Mouse (Mus musculus): ENCODE results near the gene Olfr541. TPM values are rescaled to one million over a fixed set of nuclear protein-coding genes. Genes with fewer than 3 reads are reported as not detected.
"Not testable (repeated sequence)": the region's sequence is repeated elsewhere in the genome, so short reads cannot be mapped to it uniquely, and the experiment has no call there.

The Olfr541 gene
- not detected in 2 replicates for polyA plus RNA-seq (2012; rRNA removed)

DNA sequence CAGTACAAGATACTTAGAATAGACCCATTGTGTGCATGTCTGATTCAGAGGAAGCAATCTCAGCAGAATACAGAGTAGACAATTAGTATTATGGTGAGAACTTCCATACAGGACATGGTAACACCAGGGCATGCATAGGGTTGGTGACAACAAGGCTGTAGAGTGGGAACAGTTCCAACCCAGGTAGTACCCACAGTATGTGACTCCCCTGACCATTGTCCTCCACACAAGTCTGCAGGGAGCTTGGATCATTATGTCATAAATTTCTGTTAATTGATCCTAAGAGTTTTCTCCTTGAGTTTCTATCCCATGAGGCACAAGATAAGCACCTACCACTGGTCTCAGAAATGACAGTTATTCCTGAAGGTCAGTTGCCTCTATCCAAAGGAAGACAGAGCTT is at the start of gene Olfr541:
TSS of gene Olfr541 (plus strand) at position 301 of the 400 bp plus-strand sequence.
- no peak within 1 kb of the TSS for H3K27ac ChIP-seq (ENCODE audit: insufficient read depth, low read length)
- TF ChIP-seq CTCF (IDR thresholded peaks at IDR 0.05; ENCODE audit: borderline replicate concordance, insufficient read depth, low read depth, low read length) (no peak), POLR2A (IDR thresholded peaks at IDR 0.05; ENCODE audit: borderline replicate concordance, insufficient read depth, low read length) (no peak)

DNA sequence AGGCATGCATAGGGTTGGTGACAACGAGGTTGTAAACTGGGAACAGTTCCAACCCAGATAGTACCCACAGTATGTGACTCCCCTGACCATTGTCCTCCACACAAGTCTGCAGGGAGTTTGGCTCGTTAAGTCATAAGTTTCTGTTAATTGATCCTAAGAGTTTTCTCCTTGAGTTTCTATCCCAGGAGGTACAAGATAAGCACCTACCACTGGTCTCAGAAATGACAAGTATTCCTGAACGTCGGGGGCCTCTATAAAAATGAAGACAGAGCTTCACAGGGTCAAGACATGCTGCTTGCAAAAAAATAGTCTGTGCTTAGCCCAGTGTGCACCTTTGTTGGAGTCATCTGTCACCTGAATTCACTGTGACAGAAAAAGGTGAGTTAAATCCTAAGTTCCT is 37.4 kb upstream of the Olfr541 start, which contains the start of gene Olfr539:
TSS of gene Olfr539 (plus strand) at position 301 of the 400 bp plus-strand sequence.
- H3K27ac ChIP-seq (ENCODE audit: insufficient read depth, low read length): no peak within 1 kb of the TSS
- WGBS: 58% methylated on average over 4 of the region's 4 CpGs
- H3K4me3 ChIP-seq (replicated peaks; ENCODE audit: insufficient read depth, low read depth, low read length): no peak within 1 kb of the TSS
- TF ChIP-seq POLR2A (IDR thresholded peaks at IDR 0.05; ENCODE audit: borderline replicate concordance, insufficient read depth, low read length) (no peak), CTCF (IDR thresholded peaks at IDR 0.05; ENCODE audit: borderline replicate concordance, insufficient read depth, low read depth, low read length) (no peak)
- H3K4me1 ChIP-seq (ENCODE audit: control insufficient read depth, insufficient read depth, low read length): no peaks in the 10 kb centered on the region
- DNase-seq: no peak
- no peaks in the 10 kb centered on the region for H3K27me3 ChIP-seq (ENCODE audit: control insufficient read depth, insufficient read depth, low read length)

More for the DNA sequence above, at the start of gene Olfr541:
- Histone ChIP-seq H3K4me1 (ENCODE audit: control insufficient read depth, insufficient read depth, low read length) (no peaks in the 10 kb centered on the region), H3K4me3 (replicated peaks; ENCODE audit: insufficient read depth, low read depth, low read length) (no peak within 1 kb of the TSS), H3K27me3 (ENCODE audit: control insufficient read depth, insufficient read depth, low read length) (no peaks in the 10 kb centered on the region)
- DNase-seq: no peak

DNA sequence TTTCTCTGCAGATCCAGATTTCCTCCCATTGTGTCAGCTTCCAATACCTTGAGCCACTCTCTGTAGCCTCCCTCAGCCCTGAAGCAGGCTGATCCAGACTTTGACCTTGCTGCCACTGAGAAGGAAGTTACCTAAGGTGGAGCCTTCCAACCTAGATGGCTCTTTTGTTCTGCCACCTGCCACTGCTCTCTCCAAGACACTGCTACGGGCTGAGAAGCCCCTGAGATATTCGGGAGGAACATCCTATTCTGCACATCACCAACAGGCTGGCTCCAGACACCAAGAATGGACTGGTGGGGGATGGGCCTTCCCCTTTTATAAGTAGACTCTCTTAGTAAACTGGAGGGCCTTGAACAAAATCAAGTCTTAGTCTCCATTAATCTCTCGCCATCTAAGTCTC is 26.4 kb upstream of the Olfr541 start:
- not testable (repeated sequence) for H3K4me3 ChIP-seq (replicated peaks; ENCODE audit: insufficient read depth, low read depth, low read length); H3K27ac ChIP-seq (ENCODE audit: insufficient read depth, low read length); DNase-seq; H3K27me3 ChIP-seq (ENCODE audit: control insufficient read depth, insufficient read depth, low read length); H3K4me1 ChIP-seq (ENCODE audit: control insufficient read depth, insufficient read depth, low read length)
- WGBS: 72% methylated on average over 3 of the region's 3 CpGs

DNA sequence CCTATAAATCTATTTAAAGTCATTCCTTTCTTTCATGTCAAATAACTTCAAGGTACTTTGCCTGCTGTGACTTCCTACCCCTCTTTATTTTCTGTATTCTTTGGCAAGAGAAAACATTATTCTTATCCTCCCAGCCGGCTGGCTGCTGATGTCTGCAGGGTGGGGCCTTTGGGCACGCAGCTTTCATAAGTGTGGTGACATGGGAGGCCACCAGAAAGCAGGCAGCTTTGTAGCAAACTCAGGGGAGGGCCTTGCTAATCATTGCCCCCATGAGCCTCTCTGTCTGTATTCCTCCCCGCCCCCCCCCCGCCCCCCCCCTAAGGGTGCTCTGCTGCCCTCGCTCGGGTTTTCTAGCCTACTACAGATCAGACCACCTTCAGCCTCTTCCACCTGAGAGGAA is 21.2 kb upstream of the Olfr541 start:
- no peak for DNase-seq
- 1% methylated on average over 5 of the region's 6 CpGs for WGBS
- Histone ChIP-seq H3K27ac (ENCODE audit: insufficient read depth, low read length) (no peak overlapping the region), H3K4me3 (replicated peaks; ENCODE audit: insufficient read depth, low read depth, low read length) (no peak overlapping the region), H3K27me3 (ENCODE audit: control insufficient read depth, insufficient read depth, low read length) (no peaks in the 10 kb centered on the region), H3K4me1 (ENCODE audit: control insufficient read depth, insufficient read depth, low read length) (no peaks in the 10 kb centered on the region)
- TF ChIP-seq CTCF (IDR thresholded peaks at IDR 0.05; ENCODE audit: borderline replicate concordance, insufficient read depth, low read depth, low read length): no peak
- TF ChIP-seq POLR2A (IDR thresholded peaks at IDR 0.05; ENCODE audit: borderline replicate concordance, insufficient read depth, low read length): no peak

DNA sequence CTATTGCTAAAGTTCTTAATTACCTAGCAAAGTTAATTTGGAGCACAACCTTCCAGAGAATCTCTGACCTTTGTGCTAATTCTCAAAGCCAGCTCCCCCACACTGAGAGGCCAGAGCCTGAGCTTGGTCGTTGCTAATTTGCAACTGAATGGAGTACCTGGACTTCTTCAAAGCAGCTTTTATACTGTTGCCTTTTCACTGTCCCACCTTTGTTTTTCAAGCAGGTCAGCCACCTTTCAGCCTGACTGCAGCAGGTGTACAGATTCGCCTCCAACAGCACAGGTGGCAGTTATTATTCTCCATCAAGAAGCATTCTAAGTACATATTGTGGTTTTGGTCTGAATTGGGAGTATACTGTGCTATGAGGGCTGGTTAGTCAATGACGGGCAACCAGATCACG is 17.5 kb upstream of the Olfr541 start:
- 59% methylated on average over 4 of the region's 4 CpGs for WGBS
- H3K4me3 ChIP-seq (replicated peaks; ENCODE audit: insufficient read depth, low read depth, low read length); H3K27me3 ChIP-seq (ENCODE audit: control insufficient read depth, insufficient read depth, low read length); DNase-seq; H3K27ac ChIP-seq (ENCODE audit: insufficient read depth, low read length); H3K4me1 ChIP-seq (ENCODE audit: control insufficient read depth, insufficient read depth, low read length): not testable (repeated sequence)

DNA sequence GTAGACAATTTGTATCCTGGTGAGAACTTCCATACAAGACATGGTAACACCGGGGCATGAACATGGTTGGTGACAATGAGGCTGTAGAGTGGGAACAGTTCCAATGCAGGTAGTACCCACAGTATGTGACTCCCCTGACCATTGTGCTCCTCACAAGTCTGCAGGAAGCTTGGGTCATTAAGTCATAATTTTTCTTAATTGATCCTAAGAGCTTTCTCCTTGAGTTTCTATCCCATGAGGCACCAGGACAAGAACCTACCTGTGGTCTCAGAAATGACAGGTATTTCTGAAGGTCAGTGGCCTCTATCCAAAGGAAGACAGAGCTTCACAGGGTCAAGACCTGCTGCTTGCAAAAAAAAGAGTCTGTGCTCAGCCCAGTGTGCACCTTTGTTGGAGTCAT is 15.4 kb upstream of the Olfr541 start, which contains the start of gene Olfr45:
TSS of gene Olfr45 (plus strand) at position 301 of the 400 bp plus-strand sequence.
- Histone ChIP-seq H3K27me3 (ENCODE audit: control insufficient read depth, insufficient read depth, low read length) (no peaks in the 10 kb centered on the region), H3K4me1 (ENCODE audit: control insufficient read depth, insufficient read depth, low read length) (no peaks in the 10 kb centered on the region), H3K4me3 (replicated peaks; ENCODE audit: insufficient read depth, low read depth, low read length) (no peak within 1 kb of the TSS), H3K27ac (ENCODE audit: insufficient read depth, low read length) (no peak within 1 kb of the TSS)
- DNase-seq: no peak
- TF ChIP-seq CTCF (IDR thresholded peaks at IDR 0.05; ENCODE audit: borderline replicate concordance, insufficient read depth, low read depth, low read length) (no peak), POLR2A (IDR thresholded peaks at IDR 0.05; ENCODE audit: borderline replicate concordance, insufficient read depth, low read length) (no peak)
- WGBS: 81% methylated on average over 1 of the region's 1 CpGs

DNA sequence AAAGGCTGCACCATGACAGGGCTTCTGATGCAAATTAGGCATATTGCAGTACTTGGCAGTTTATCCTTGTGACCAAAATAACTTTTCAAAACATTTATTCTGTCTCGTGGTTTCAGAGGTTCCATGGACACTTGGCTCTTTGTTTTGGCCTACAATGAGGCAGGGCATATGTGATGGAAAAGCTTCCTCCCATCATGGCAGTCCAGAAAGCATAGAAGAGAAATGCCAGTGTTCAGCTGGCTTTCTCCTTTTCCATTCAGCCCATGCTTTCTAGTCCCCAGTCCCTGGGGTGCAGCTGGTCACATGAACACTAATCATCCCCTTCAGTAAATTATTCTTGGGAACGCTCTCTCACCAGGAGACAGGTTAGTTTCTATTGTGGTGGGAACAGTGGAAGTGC is 9.3 kb downstream of the Olfr541 start:
- H3K27me3 ChIP-seq (ENCODE audit: control insufficient read depth, insufficient read depth, low read length): no peaks in the 10 kb centered on the region
- no peak overlapping the region for H3K4me3 ChIP-seq (replicated peaks; ENCODE audit: insufficient read depth, low read depth, low read length)
- TF ChIP-seq CTCF (IDR thresholded peaks at IDR 0.05; ENCODE audit: borderline replicate concordance, insufficient read depth, low read depth, low read length) (no peak), POLR2A (IDR thresholded peaks at IDR 0.05; ENCODE audit: borderline replicate concordance, insufficient read depth, low read length) (no peak)
- no peak for DNase-seq
- H3K27ac ChIP-seq (ENCODE audit: insufficient read depth, low read length): no peak overlapping the region
- H3K4me1 ChIP-seq (ENCODE audit: control insufficient read depth, insufficient read depth, low read length): no peaks in the 10 kb centered on the region
- WGBS: 14% methylated on average over 2 of the region's 2 CpGs

DNA sequence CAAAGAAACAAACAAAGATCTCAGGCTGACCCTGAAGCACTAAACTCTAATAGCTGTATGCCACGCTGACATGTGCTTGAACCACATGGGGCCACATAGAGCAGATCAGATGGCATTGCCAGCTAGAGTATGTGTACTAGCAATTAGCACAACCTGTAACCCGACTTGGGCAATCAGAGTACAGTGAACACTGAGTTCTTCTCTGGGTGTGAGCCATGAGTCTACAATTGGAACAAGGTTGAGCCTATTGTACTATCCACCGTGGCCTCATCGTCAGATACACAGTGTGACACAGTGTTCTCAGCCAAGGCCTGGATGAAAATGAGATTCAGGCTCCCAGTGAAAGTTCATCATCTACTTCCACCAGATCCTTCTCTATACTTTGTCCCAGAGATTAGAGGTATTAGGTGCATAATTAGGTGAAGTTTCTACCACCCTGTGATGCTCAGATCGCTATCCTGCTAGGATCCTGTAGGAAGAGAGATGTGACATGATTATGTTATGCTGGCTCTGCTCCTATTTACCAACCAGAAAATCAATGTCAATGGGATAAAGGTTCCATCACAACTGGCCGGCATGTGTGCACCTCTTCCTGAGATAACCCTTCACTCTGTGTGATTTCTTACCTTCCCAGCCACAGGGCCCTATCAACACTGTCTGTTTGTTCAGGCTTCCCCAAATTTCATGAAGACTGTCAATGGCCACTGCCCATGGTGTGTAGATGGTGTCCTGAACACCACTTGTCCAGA is 10.6 kb downstream of the Olfr541 start:
- no peak overlapping the region for H3K27ac ChIP-seq (ENCODE audit: insufficient read depth, low read length)
- no peaks in the 10 kb centered on the region for H3K27me3 ChIP-seq (ENCODE audit: control insufficient read depth, insufficient read depth, low read length)
- WGBS: 54% methylated on average over 6 of the region's 6 CpGs
- TF ChIP-seq POLR2A (IDR thresholded peaks at IDR 0.05; ENCODE audit: borderline replicate concordance, insufficient read depth, low read length) (no peak), CTCF (IDR thresholded peaks at IDR 0.05; ENCODE audit: borderline replicate concordance, insufficient read depth, low read depth, low read length) (no peak)
- no peaks in the 10 kb centered on the region for H3K4me1 ChIP-seq (ENCODE audit: control insufficient read depth, insufficient read depth, low read length)
- no peak for DNase-seq
- H3K4me3 ChIP-seq (replicated peaks; ENCODE audit: insufficient read depth, low read depth, low read length): no peak overlapping the region

Measured in cerebellum, adult 2 months (tissue).